Mouse (Mus musculus) MEL (cell line): ENCODE measurements at regions not wholly inside any gene's neighbourhood (a gene's known extent, or its start where the extent isn't known, plus 50 kb on each side); places are given as distances from the start of the nearest gene placed in this dataset.

Experiments used
- DNase-seq: peaks from one replicate; pipeline ENCODE4 v3.0.0; 2011; ENCODE audit warnings: low read depth, low spot score
- H3K27ac ChIP-seq: 2 replicates; pipeline ENCODE4 v1.5.1; 2012; ENCODE audit warnings: low read depth, mild to moderate bottlenecking, control low read depth, low read length, moderate library complexity; ENCODE audit not compliant: control insufficient read depth
- H3K27me3 ChIP-seq, 2 experiments: fragments of 150-350 bp in 1 of 2; sonication (generic) in 1 of 2; 2 replicates each; pipeline ENCODE4 v1.6.1; 2012; ENCODE audit warnings: low read length in 2 of 2, mild to moderate bottlenecking in 2 of 2, improper control_type of control experiment in 1 of 2, moderate library complexity in 1 of 2; ENCODE audit not compliant: insufficient read depth in 2 of 2, control insufficient read depth in 1 of 2
- H3K36me3 ChIP-seq, 2 experiments: 2 replicates each; pipeline ENCODE4 v1.6.1; 2012 to 2014; ENCODE audit warnings: low read length in 2 of 2, improper control_type of control experiment in 1 of 2, inconsistent platforms in 1 of 2, mild to moderate bottlenecking in 1 of 2; ENCODE audit not compliant: insufficient read depth in 2 of 2, control insufficient read depth in 1 of 2
- H3K4me1 ChIP-seq, 2 experiments: fragments of 150-350 bp in 1 of 2; sonication (generic) in 1 of 2; 2 replicates each; pipeline ENCODE4 v1.6.1; 2012; ENCODE audit warnings: low read length in 2 of 2, improper control_type of control experiment in 1 of 2, mild to moderate bottlenecking in 1 of 2; ENCODE audit not compliant: insufficient read depth in 2 of 2, control insufficient read depth in 1 of 2
- H3K4me3 ChIP-seq, 2 experiments: fragments of 150-350 bp in 1 of 2; sonication (generic) in 1 of 2; 2 replicates each; pipeline ENCODE4 v1.5.1; 2012; ENCODE audit warnings: low read depth in 2 of 2, low read length in 2 of 2, mild to moderate bottlenecking in 2 of 2, moderate library complexity in 2 of 2, control low read depth in 1 of 2, improper control_type of control experiment in 1 of 2; ENCODE audit not compliant: control insufficient read depth in 1 of 2, insufficient read depth in 1 of 2
- H3K79me2 ChIP-seq: 2 replicates; pipeline ENCODE4 v1.6.1; 2012; ENCODE audit warnings: mild to moderate bottlenecking, low read length, moderate library complexity; ENCODE audit not compliant: control insufficient read depth, poor library complexity, insufficient read depth
- H3K9ac ChIP-seq: 2 replicates; pipeline ENCODE4 v1.6.1; 2012; ENCODE audit warnings: low read depth, mild to moderate bottlenecking, control low read depth, low read length, moderate library complexity; ENCODE audit not compliant: control insufficient read depth, poor library complexity, severe bottlenecking
- H3K9me3 ChIP-seq: fragments of 150-350 bp; sonication (generic); replicated peaks from 2 replicates; pipeline ENCODE4 v1.6.1; 2012; ENCODE audit warnings: mild to moderate bottlenecking, low read length, improper control_type of control experiment, moderate library complexity; ENCODE audit not compliant: insufficient read depth
- BHLHE40 ChIP-seq: IDR thresholded peaks from 2 replicates; pipeline ENCODE4 v1.6.1; 2012; ENCODE audit warnings: low read depth, mild to moderate bottlenecking, inconsistent platforms, low read length, improper control_type of control experiment, borderline replicate concordance
- CTCF ChIP-seq, 3 experiments: IDR thresholded peaks in 2 of 3; conservative IDR thresholded peaks in 1 of 3; 2 replicates each; pipeline ENCODE4 v1.5.1; 2011 to 2012; ENCODE audit warnings: low read length in 3 of 3, low read depth in 2 of 3, mild to moderate bottlenecking in 2 of 3, improper control_type of control experiment in 1 of 3, inconsistent platforms in 1 of 3, mixed read lengths in 1 of 3, moderate library complexity in 1 of 3; ENCODE audit not compliant: control insufficient read depth in 1 of 3, insufficient read depth in 1 of 3, poor library complexity in 1 of 3, severe bottlenecking in 1 of 3
- EP300 ChIP-seq, 2 experiments: IDR thresholded peaks; 2 replicates each; pipeline ENCODE4 v1.6.1; 2011; ENCODE audit warnings: improper control_type of control experiment in 2 of 2, low read length in 2 of 2, low read depth in 1 of 2, mild to moderate bottlenecking in 1 of 2
- ETS1 ChIP-seq: IDR thresholded peaks from 2 replicates; pipeline ENCODE4 v1.6.1; 2012; ENCODE audit warnings: low read depth, mild to moderate bottlenecking, inconsistent platforms, low read length, improper control_type of control experiment, moderate library complexity
- GATA1 ChIP-seq: IDR thresholded peaks from 2 replicates; pipeline ENCODE4 v1.6.1; 2011; ENCODE audit warnings: low read depth, low read length, improper control_type of control experiment
- KAT2A ChIP-seq: conservative IDR thresholded peaks from 2 replicates; pipeline ENCODE4 v1.6.1; 2012; ENCODE audit warnings: low read depth, low read length, improper control_type of control experiment, inconsistent platforms
- MAFK ChIP-seq: IDR thresholded peaks from 2 replicates; pipeline ENCODE4 v1.6.1; 2011; ENCODE audit warnings: low read depth, mild to moderate bottlenecking, low read length, improper control_type of control experiment, borderline replicate concordance
- MAX ChIP-seq: IDR thresholded peaks from 2 replicates; pipeline ENCODE4 v1.6.1; 2011; ENCODE audit warnings: low read length, improper control_type of control experiment
- POLR2AphosphoS2 ChIP-seq: IDR thresholded peaks from 2 replicates; pipeline ENCODE4 v1.6.1; 2011; ENCODE audit warnings: low read length, improper control_type of control experiment
- POLR2AphosphoS5 ChIP-seq: IDR thresholded peaks from 2 replicates; pipeline ENCODE4 v1.6.1; 2012; ENCODE audit warnings: low read depth, borderline replicate concordance, mild to moderate bottlenecking, inconsistent platforms, low read length, moderate library complexity, mixed read lengths
- RAD21 ChIP-seq: IDR thresholded peaks from 2 replicates; pipeline ENCODE4 v1.6.1; 2011; ENCODE audit warnings: mild to moderate bottlenecking, low read depth, low read length, improper control_type of control experiment
- RCOR1 ChIP-seq: IDR thresholded peaks from 2 replicates; pipeline ENCODE4 v1.6.1; 2012; ENCODE audit warnings: low read depth, mild to moderate bottlenecking, inconsistent platforms, low read length, improper control_type of control experiment
- SMC3 ChIP-seq: IDR thresholded peaks from 2 replicates; pipeline ENCODE4 v1.6.1; 2011; ENCODE audit warnings: low read depth, low read length, improper control_type of control experiment
- TAL1 ChIP-seq: IDR thresholded peaks from 2 replicates; pipeline ENCODE4 v1.6.1; 2012; ENCODE audit warnings: mild to moderate bottlenecking, inconsistent platforms, low read length, moderate library complexity, mixed read lengths
- TBP ChIP-seq: IDR thresholded peaks from 2 replicates; pipeline ENCODE4 v1.8.0; 2011; ENCODE audit warnings: low read depth, low read length, improper control_type of control experiment
- TCF12 ChIP-seq: IDR thresholded peaks from 2 replicates; pipeline ENCODE4 v1.6.1; 2014; ENCODE audit warnings: low read depth, mild to moderate bottlenecking, inconsistent platforms, low read length, improper control_type of control experiment, moderate library complexity
- UBTF ChIP-seq: IDR thresholded peaks from 2 replicates; pipeline ENCODE4 v1.6.1; 2012; ENCODE audit warnings: low read depth, mild to moderate bottlenecking, inconsistent platforms, low read length, improper control_type of control experiment, moderate library complexity, borderline replicate concordance; ENCODE audit not compliant: insufficient read depth
- USF2 ChIP-seq, 2 experiments: IDR thresholded peaks; 2 replicates each; pipeline ENCODE4 v1.6.1; 2011 to 2012; ENCODE audit warnings: improper control_type of control experiment in 2 of 2, low read length in 2 of 2, borderline replicate concordance in 1 of 2, inconsistent platforms in 1 of 2, low read depth in 1 of 2, mild to moderate bottlenecking in 1 of 2; ENCODE audit not compliant: insufficient read depth in 1 of 2

DNA sequence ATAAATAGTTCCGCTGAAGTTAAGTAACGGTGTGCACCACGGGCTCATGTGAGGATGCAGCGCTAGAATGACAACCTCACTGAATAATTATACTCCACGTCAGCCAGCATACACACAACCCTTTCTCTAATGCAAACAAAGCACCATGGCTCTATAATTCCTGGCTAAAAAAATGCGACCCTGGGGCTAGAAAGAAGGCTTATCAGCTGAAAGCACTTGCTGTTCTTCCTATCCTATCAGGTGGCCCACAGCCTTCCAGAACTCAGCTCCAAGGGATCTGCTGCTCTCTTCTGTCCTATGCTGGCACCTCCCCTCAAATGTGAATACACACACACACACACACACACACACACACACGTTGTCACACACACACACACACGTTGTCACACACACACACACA lies 350.9 kb downstream of the Med10 start:
- Histone ChIP-seq H3K36me3 (peaks cover 0 to 3% of the 10 kb centered on the region in 2 experiments; a peak in 1 of 4 replicates), H3K27ac (no peak overlapping the region), H3K79me2 (no peaks in the 10 kb centered on the region), H3K4me3 (no peak overlapping the region), H3K4me1 (peaks cover 0 to 20% of the 10 kb centered on the region in 2 experiments; a peak in 2 of 4 replicates), H3K27me3 (no peaks in the 10 kb centered on the region), H3K9me3 (no peaks in the 10 kb centered on the region), H3K9ac (no peak overlapping the region)
- peak; percentile 65 for DNase-seq
- peak; percentile 73 for TF ChIP-seq TAL1
- TF ChIP-seq EP300 (IDR thresholded peaks at IDR 0.05; ENCODE audit: low read depth in 1 of 2, low read length in 2 of 2) = peak; percentile 58 to 61; a peak in 2 of 4 replicates
- TF ChIP-seq TCF12 = peak; percentile 66
- TF ChIP-seq POLR2AphosphoS5 = no peak
- TF ChIP-seq GATA1 = peak; percentile 79
- TF ChIP-seq CTCF (IDR thresholded peaks at IDR 0.05 in 2 of 3, conservative IDR thresholded peaks at IDR 0.05 in 1 of 3; ENCODE audit: control insufficient read depth in 1 of 3, insufficient read depth in 1 of 3, low read depth in 2 of 3, low read length in 3 of 3, poor library complexity in 1 of 3, severe bottlenecking in 1 of 3) = no peak
- no peak for TF ChIP-seq KAT2A
- TF ChIP-seq RCOR1 = no peak
- TF ChIP-seq TBP = 0 out of 2 replicates have a peak, but pooled peaks have one; percentile 39

DNA sequence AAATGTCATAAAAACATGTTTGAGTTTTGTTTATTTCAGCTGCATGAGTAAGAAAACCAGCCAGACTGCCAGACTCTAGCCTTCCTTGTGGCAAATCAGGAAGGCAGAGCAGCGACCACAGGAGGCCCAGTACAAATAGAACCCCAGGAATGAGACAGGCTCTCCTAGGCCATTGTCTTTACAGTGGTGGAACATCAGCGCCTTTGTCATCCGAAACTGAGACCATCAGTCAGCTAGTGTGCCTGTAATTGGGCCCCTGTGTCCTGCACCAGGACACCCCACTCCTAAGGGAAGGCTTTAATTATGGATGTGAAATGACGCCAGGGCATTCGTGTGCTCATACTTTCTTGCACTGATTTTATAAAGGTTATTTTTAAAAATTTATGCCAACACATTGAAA lies 353.4 kb downstream of the Med10 start:
- Histone ChIP-seq H3K27ac (no peak overlapping the region), H3K79me2 (no peaks in the 10 kb centered on the region), H3K4me3 (no peak overlapping the region), H3K9ac (no peak overlapping the region), H3K36me3 (peaks cover 0 to 3% of the 10 kb centered on the region in 2 experiments; a peak in 1 of 4 replicates), H3K9me3 (no peaks in the 10 kb centered on the region), H3K27me3 (no peaks in the 10 kb centered on the region), H3K4me1 (peaks cover 0 to 20% of the 10 kb centered on the region in 2 experiments; a peak in 2 of 4 replicates)
- no peak for TF ChIP-seq USF2 (IDR thresholded peaks at IDR 0.05; ENCODE audit: borderline replicate concordance in 1 of 2, insufficient read depth in 1 of 2, low read depth in 1 of 2, low read length in 2 of 2)
- TF ChIP-seq RAD21 = no peak
- TF ChIP-seq ETS1 = no peak
- TF ChIP-seq MAFK = no peak
- no peak for TF ChIP-seq BHLHE40
- no peak for TF ChIP-seq MAX
- no peak for TF ChIP-seq RCOR1
- no peak for TF ChIP-seq GATA1
- TF ChIP-seq POLR2AphosphoS2 = no peak
- no peak for TF ChIP-seq POLR2AphosphoS5
- no peak for TF ChIP-seq UBTF
- no peak for TF ChIP-seq SMC3
- DNase-seq = no peak
